Comparison of ENCODE assay signal across 8 mouse cellular contexts in genomic region chr14:15355512-15355911, GRCm38 (mm10).
DNase-seq lines count a peak whose midpoint lies in the region; ATAC-seq and TF ChIP-seq lines count a peak whose summit lies in the region.

No protein-coding gene starts in this region.

- no peak overlapping the region for H3K4me3 ChIP-seq in hindbrain, embryonic 11.5 days (ENCODE audit: low read depth, low read length)
- H3K4me3 ChIP-seq in hindbrain, embryonic 13.5 days, result no peak overlapping the region
- no peak overlapping the region for H3K4me3 ChIP-seq in bone marrow macrophage, adult 2 months (ENCODE audit: insufficient read depth, low read length)
- no peak overlapping the region for H3K4me3 ChIP-seq in embryonic fibroblast, embryonic 13.5 days (ENCODE audit: insufficient read depth, low read length)

- no peak overlapping the region for H3K27ac ChIP-seq in hindbrain, embryonic 11.5 days (ENCODE audit: low read depth, low read length)
- no peak overlapping the region for H3K27ac ChIP-seq in hindbrain, embryonic 13.5 days
- H3K27ac ChIP-seq in bone marrow macrophage, adult 2 months (ENCODE audit: insufficient read depth, low read depth, low read length), result no peak overlapping the region
- no peak overlapping the region for H3K27ac ChIP-seq in embryonic fibroblast, embryonic 13.5 days (ENCODE audit: insufficient read depth, low read length)

- DNase-seq in hindbrain, embryonic 11.5 days (ENCODE audit: low spot score), result peak; percentile 81
- DNase-seq in heart, postnatal 4 days, result peak; percentile 88
- peak; percentile 36 to 77 for DNase-seq in left cerebral cortex, adult 8-10 months (ENCODE audit: low spot score in 2 of 2)
- peak; percentile 88 for DNase-seq in naive thymus-derived CD4-positive, alpha-beta T cell, adult 2 months (ENCODE audit: low read depth)
- peak; percentile 81 for DNase-seq in splenic B cell, adult 2 months (ENCODE audit: low read depth, low spot score)

- ATAC-seq in hindbrain, embryonic 11.5 days (ENCODE audit: low FRiP score), result peak; percentile 65
- ATAC-seq in hindbrain, embryonic 13.5 days (ENCODE audit: low FRiP score), result no peak

- no peaks in the 10 kb centered on the region for H3K4me1 ChIP-seq in hindbrain, embryonic 11.5 days (replicated peaks; ENCODE audit: control insufficient read depth, insufficient read depth, low read length)
- H3K4me1 ChIP-seq in hindbrain, embryonic 13.5 days (replicated peaks), result 0 out of 2 replicates have a peak, but pooled peaks cover 3% of the 10 kb centered on the region
- H3K4me1 ChIP-seq in bone marrow macrophage, adult 2 months (ENCODE audit: control insufficient read depth, insufficient read depth, low read length), result no peaks in the 10 kb centered on the region
- H3K4me1 ChIP-seq in embryonic fibroblast, embryonic 13.5 days (ENCODE audit: control insufficient read depth, insufficient read depth, low read length), result no peaks in the 10 kb centered on the region

- no peaks in the 10 kb centered on the region for H3K27me3 ChIP-seq in hindbrain, embryonic 11.5 days (ENCODE audit: control insufficient read depth, insufficient read depth, low read length)
- no peaks in the 10 kb centered on the region for H3K27me3 ChIP-seq in hindbrain, embryonic 13.5 days
- H3K27me3 ChIP-seq in splenic B cell, adult 2 months (ENCODE audit: control insufficient read depth, insufficient read depth, low read length, poor library complexity, severe bottlenecking), result no peaks in the 10 kb centered on the region

- no peaks in the 10 kb centered on the region for H3K36me3 ChIP-seq in hindbrain, embryonic 11.5 days (ENCODE audit: control insufficient read depth, insufficient read depth, low read length)
- no peaks in the 10 kb centered on the region for H3K36me3 ChIP-seq in hindbrain, embryonic 13.5 days
- H3K36me3 ChIP-seq in splenic B cell, adult 2 months (ENCODE audit: control insufficient read depth, insufficient read depth, low read length, poor library complexity, severe bottlenecking), result no peaks in the 10 kb centered on the region

- TF ChIP-seq CTCF in bone marrow macrophage, adult 2 months (IDR thresholded peaks at IDR 0.05; ENCODE audit: low read depth, low read length), result 0 out of 2 replicates have a peak, but pooled peaks have one; percentile 18
- peak; percentile 61; the same call in 1 of the 2 replicates for TF ChIP-seq CTCF in embryonic fibroblast, embryonic 13.5 days (IDR thresholded peaks at IDR 0.05; ENCODE audit: borderline replicate concordance, insufficient read depth, low read length)

- no peaks in the 10 kb centered on the region for H3K9me3 ChIP-seq in hindbrain, embryonic 11.5 days (ENCODE audit: control insufficient read depth, low read length)
- H3K9me3 ChIP-seq in hindbrain, embryonic 13.5 days, result no peaks in the 10 kb centered on the region

- no peak overlapping the region for H3K9ac ChIP-seq in hindbrain, embryonic 11.5 days (ENCODE audit: low read depth, low read length)
- H3K9ac ChIP-seq in hindbrain, embryonic 13.5 days, result no peak overlapping the region

- no peak for TF ChIP-seq POLR2A in bone marrow macrophage, adult 2 months (IDR thresholded peaks at IDR 0.05; ENCODE audit: borderline replicate concordance, low read depth, low read length)
- TF ChIP-seq POLR2A in embryonic fibroblast, embryonic 13.5 days (IDR thresholded peaks at IDR 0.05; ENCODE audit: low read depth, low read length), result no peak

- WGBS in hindbrain, embryonic 11.5 days, result 19% methylated on average over 3 of the region's 3 CpGs
- 27% methylated on average over 3 of the region's 3 CpGs for WGBS in hindbrain, embryonic 13.5 days

- no peak overlapping the region for H3K4me2 ChIP-seq in hindbrain, embryonic 11.5 days (replicated peaks; ENCODE audit: low read depth, low read length)
- no peak overlapping the region for H3K4me2 ChIP-seq in hindbrain, embryonic 13.5 days
